Mouse (Mus musculus): ENCODE measurements around the gene Sgpp2. TPM values are rescaled to one million over a fixed set of nuclear protein-coding genes. Genes with fewer than 3 reads are reported as not detected.

Gene Sgpp2
- total RNA-seq, 2 experiments from 2014 or later, result 1.9 to 2.3 TPM

- DNase-seq (ENCODE audit: extremely low spot score in 1 of 2, low spot score in 2 of 2), result no peak
- intact Hi-C loops (cut with DNase I), result no loop called here
Observed at GRCm38 (mm10) chr1:78387854-78388253, 77.7 kb downstream of the Sgpp2 start.

DNA sequence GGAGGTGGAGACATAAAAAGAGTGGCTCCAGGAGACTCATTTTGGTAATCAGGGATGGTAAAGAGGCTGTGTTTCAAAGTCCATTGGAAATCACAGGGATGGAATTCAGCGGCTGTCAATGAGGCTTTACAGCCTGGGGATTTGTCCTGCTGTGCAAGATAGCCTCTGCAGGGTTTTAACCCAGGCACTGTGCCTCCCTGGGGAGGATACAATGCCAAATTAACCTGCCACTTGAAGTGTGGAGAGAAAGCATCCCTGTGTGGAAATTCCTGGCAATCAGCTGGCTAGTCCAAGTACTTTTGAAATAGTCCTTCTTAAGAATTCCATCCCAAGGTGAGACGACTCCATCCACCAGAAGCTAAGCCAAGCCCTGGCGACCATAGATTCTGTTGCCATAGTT lies 78.7 kb downstream of the Sgpp2 start:
- DNase-seq (ENCODE audit: extremely low spot score in 1 of 2, low spot score in 2 of 2), result no peak
- intact Hi-C loops (cut with DNase I), result no loop called here

DNA sequence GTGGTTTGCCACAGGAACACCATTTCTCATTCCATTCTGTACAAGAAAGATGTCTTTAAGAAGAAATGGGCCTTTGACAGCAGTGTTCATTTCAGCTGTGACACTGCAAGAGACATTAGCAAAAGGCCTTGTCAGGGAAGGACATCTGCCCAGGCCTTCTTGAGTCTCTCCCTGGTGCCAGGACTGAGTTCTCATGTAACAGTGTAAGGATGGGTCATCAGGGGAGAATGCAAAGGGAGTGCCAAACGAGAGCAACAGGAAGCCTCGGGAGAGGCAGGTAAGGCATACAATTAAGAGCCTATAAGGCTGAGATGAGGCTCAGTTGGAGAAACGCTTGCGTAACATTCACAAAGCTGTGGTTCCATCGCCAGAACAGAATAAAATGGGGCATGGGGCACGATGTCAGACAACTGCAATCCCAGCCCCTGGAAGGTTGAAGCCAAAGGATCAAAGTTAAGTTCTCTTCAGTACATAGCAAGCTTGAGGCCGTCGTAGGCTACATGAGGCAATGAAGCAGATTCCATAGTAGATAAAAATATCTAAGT lies 85.1 kb downstream of the Sgpp2 start:
- no peak for DNase-seq (ENCODE audit: extremely low spot score in 1 of 2, low spot score in 2 of 2)
- intact Hi-C loops (cut with DNase I), result no loop called here

- no peak for DNase-seq (ENCODE audit: extremely low spot score in 1 of 2, low spot score in 2 of 2)
- intact Hi-C loops (cut with DNase I), result no loop called here
Observed at GRCm38 (mm10) chr1:78395737-78396136, 85.6 kb downstream of the Sgpp2 start.

DNA sequence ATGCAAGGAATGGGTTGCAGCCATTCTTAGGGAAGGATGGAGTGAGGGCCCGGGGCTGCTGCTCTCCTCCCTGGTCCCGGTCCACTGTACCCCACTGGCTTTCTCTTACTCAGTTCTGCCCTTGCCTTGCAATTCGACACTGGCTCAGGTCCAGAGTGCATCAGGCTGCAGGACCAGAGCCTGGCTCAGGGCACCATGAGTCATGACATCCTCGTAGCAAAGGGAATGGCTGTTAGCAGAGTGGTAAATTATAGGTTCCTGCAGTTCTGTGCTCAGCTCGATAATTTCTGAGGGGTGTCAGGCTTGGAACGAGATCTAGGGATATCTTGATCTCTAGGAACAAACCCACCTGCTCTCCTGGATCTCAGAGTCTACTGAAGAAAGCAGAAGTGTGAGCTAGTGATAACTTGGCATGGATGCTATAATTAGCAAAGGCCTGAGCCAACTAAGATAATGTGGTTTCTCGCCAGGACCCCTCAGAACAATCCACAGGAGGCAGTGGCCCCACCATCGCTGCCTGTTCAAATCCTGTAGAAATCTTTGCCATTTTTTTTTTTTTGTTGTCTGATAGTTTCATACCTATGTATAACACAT lies 86.3 kb downstream of the Sgpp2 start:
- DNase-seq (ENCODE audit: extremely low spot score in 1 of 2, low spot score in 2 of 2), result no peak
- intact Hi-C loops (cut with DNase I), result no loop called here

- intact Hi-C loops (cut with DNase I), result no loop called here
- no peak for DNase-seq (ENCODE audit: extremely low spot score in 1 of 2, low spot score in 2 of 2)
Observed at GRCm38 (mm10) chr1:78399755-78400154, 89.6 kb downstream of the Sgpp2 start.

DNA sequence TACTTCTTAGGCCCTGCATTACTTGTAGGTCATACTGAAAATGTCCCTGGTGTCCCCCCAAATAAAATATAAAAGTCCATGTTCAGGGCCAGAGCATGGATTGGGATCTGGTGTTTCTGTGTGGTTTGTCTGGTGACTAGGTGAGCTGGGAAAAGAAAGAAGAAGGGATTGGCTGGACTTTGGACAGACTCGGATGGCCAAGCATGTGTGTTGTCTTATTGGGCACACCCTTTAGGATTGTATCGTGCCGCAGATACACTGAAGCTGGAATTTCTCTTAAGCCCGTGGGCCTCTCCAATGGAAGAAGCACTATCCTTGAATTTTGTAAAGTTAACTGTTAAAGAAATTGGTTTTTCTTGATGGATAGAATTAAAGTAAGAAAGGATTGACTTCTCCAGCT lies 91.3 kb downstream of the Sgpp2 start:
- DNase-seq (ENCODE audit: extremely low spot score in 1 of 2, low spot score in 2 of 2), result no peak
- intact Hi-C loops (cut with DNase I), result no loop called here

DNA sequence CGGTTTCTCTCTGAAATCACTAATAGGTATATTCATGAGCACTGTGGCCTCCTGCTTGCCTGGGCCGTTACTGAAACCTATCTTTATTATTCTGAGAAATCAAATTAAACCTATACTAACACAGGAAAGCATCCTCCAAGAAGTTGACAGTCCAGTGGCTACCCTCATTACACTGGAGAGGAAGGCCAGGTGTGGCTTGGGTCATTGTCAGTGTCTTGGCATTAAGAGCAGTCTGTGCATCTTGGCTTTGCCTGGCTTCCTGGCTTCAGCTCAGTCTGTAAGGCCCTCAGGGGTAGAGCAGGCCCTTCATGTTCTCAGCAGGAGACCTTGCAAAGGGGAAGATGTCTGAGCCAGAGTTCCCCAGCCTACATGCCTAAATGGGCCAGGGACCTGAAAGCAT lies 99.3 kb downstream of the Sgpp2 start:
- intact Hi-C loops (cut with DNase I), result no loop called here

GRCm38 (mm10) chr1:78412668-78413067 lies 102.5 kb downstream of the Sgpp2 start:
- DNase-seq (ENCODE audit: extremely low spot score in 1 of 2, low spot score in 2 of 2), result no peak
- intact Hi-C loops (cut with DNase I), result no loop called here

More for the DNA sequence above, 99.3 kb downstream of the Sgpp2 start:
- DNase-seq (ENCODE audit: extremely low spot score in 1 of 2, low spot score in 2 of 2), result no peak

DNA sequence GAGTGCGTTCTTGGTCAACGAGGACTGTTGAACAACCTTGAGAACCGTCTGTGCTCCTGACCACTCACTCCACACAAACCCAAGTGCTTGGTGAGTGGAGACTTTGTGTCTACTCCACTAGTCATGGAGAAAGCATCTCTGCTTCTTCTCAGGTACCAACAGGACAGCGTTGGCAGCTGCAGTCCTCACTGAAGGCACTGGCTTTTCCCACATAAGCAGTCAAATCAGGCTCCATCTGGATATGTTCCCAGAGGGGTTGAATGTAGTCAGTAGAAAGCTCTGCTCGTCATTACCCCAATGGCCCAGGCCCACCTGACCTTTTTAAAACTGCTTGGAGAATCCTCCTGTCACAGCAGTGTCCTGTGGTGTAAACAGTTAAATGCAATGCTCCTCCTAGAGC lies 104.3 kb downstream of the Sgpp2 start:
- intact Hi-C loops (cut with DNase I), result no loop called here

DNA sequence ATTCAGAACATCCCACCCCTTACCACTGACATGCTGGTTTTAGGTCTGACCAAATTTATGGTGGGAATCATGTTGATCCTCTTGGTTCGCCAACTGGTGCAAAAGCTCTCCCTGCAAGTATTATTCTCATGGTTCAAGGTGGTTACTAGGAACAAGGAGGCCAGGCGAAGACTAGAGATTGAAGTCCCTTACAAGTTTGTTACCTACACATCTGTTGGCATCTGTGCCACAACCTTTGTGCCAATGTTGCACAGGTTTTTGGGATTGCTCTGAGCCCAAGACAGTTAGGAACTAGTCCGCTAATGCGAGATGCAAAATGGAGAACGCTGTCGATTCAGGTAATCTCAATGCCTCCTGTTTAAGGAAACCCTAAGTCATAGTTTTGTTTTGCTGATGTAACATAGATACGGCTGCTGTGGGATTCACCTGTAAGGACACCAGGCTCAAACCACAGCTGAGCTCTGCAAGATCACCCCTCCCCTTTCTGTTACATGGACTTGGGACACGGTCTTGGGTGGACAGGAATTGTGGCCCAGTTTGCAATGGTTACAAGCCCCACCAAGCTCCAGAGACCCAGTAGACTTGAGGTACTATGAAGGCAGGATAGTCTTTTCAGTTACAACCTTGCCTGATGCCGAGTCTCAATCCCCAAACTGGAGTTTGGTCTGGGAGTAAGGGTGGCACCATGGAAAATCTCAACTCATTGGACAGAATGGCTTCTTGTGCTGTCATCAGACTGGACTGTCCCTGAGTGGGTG lies 107.2 kb downstream of the Sgpp2 start:
- DNase-seq (ENCODE audit: extremely low spot score in 1 of 2, low spot score in 2 of 2), result no peak
- intact Hi-C loops (cut with DNase I), result loop anchor here (5.0 kb wide), 1 partner anchor 200 kb away; no protein-coding TSS in a partner anchor

More for the DNA sequence above, 104.3 kb downstream of the Sgpp2 start:
- DNase-seq (ENCODE audit: extremely low spot score in 1 of 2, low spot score in 2 of 2), result no peak

DNA sequence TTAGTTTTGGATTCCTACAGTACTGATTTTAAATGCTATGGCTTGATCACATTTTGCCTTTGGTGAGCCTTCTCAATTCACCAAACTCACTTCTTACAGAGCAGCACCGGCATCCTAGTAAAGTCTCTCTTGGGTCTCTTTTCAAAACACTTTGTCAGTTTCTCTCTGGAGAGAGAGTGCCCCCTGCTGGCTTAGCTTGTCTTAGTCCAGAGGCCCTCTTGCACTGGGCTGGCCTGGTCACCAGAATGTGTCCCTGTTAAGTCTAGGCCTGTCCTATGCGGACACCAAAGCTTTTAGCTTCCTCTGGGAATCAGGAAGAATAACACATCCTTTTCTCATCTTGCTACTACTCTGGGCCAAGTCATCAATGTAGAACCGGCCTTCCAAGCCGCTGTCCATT lies 109.4 kb downstream of the Sgpp2 start:
- intact Hi-C loops (cut with DNase I), result loop anchor here (5.0 kb wide), 1 partner anchor 202 kb away; no protein-coding TSS in a partner anchor

DNA sequence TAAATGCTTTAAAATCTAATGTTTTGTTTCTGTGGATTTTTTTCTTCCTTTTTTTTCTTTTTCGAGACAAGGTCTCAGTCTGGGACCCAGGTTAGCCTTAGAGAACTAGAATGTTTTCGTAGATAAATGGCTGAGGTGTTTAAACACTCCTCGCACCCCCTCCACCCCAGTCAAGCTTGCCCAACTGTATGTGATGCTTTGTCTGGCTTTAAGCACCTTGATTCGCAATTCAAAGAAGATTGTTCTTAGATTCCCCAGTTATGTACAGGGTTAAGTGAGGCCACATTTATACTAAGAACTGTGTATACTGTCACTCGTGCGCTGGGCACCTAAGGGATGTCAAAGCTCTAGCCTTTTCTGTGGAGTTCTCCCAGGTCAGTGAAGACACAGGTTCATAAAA lies 110.1 kb downstream of the Sgpp2 start:
- intact Hi-C loops (cut with DNase I), result no loop called here
- DNase-seq (ENCODE audit: extremely low spot score in 1 of 2, low spot score in 2 of 2), result no peak

More for the DNA sequence above, 109.4 kb downstream of the Sgpp2 start:
- peak; percentile 37 to 79 for DNase-seq (ENCODE audit: extremely low spot score in 1 of 2, low spot score in 2 of 2)

DNA sequence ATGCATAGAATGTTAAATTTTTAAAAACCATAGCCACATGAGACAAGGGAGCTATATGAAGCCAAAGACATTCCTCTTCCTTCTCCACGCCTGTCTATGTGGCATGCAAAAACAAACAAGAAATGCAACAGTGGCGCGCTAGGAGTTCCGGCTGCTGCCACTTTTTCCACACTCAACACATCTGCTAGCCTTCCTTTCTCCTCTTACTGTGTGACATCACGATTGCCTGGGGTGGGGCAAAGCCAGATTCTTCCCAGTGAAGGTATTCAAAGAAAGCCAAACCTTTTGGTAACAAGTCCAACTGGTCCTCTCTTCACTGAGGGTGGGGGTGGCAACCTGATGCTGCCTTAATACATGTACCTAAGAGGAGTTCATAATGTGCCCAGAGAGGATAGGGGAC lies 111.6 kb downstream of the Sgpp2 start:
- DNase-seq (ENCODE audit: extremely low spot score in 1 of 2, low spot score in 2 of 2), result no peak
- intact Hi-C loops (cut with DNase I), result no loop called here

DNA sequence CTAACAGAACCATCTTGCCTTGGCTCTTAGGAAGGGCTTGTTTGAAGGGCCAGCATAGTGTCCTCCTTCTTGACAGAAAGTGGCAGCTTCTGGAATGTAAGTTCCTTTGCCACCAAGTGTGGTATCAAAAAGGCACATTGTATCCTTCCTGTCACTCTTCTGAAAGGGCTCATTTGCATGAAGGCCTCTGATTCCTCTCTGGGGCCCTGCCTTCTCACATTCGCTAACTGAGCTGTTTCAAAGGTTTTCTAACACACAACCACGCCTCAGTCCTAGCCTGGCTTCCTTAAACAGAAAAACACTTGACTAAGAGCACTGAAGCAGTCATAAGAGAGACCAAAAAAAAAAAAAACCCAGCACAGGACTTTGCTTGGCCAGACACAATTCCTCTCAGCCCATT lies 112.4 kb downstream of the Sgpp2 start:
- intact Hi-C loops (cut with DNase I), result no loop called here
- no peak for DNase-seq (ENCODE audit: extremely low spot score in 1 of 2, low spot score in 2 of 2)

DNA sequence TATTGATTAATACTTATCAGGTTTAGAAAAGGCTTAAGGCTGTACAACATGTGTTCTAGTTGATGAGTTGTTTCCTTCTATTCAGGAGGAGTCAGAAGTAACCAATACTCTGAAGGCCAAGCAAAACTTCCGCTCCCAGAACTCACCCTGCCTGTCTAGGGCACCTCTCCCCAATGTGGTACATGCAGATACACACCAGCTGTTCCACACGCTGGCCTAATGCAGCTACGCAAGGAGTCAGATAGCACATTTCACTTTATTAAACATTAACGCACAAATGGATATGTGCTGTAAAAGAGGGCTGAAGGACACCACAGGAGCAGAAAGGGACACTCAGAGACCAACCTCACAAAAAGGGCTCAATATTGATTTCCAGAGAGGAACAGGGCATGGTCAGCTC lies 114.7 kb downstream of the Sgpp2 start:
- intact Hi-C loops (cut with DNase I), result no loop called here
- no peak for DNase-seq (ENCODE audit: extremely low spot score in 1 of 2, low spot score in 2 of 2)

DNA sequence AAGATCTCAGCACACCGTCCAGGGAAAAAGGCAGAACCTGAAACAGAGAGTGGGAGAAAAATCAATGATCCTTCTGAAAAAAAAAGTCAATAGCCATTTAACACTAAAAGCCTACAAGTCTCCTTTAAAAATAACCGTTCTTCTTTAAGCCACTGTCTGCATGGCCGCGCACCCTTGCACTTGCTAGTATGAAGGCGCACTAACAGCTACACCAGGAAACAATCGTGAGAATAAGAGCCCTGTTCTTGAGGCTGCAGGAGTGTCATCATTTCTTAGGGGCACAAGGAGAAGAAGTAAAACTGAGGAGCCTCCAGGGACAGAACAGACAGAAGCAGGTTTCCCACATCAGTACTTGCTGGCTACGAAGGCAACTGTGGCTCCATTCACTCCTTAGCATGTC lies 115.2 kb downstream of the Sgpp2 start:
- DNase-seq (ENCODE audit: extremely low spot score in 1 of 2, low spot score in 2 of 2), result no peak
- intact Hi-C loops (cut with DNase I), result no loop called here

DNA sequence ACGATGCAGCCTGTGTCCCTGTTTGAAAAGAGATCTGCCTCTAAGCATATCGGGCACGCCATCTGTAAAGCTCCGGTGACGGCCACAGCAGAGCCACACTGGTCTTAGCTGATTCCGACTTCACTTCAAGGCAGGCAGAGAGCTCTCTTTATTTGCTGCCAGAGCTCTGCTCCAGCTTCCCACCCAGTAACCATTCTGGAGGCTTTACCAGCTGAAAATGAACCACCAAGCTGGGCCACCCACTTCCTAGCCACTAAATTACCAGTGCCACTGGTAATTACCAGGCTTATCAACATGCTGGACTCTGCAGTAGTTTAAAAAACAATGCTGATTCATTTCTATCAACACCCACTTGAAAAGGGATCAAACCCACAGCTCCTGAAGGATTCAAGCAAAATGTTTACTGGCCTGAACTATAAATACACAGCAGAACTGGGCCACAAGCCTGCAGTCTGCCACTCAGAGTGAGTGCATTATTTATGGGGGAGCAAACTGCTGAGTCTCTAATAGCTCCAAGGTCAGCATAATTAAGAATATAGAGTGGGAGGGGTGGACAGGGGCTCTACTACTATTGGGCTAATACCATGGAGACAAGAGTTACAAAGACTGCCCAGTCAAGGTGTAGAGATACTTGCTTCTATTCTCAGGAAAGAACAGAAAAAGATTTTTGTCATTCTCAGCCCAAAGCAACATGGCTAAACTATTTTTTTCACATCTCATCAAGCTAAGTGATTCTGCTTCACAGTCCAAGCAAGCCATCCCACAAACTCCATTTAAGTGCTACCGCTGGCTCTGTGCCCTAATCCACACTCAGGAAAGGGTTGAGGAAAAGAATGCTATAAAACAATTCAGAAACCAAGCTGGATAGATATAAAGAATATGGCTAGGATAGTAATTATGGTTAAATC lies 115.9 kb downstream of the Sgpp2 start:
- peak in 1 of 2 experiments; percentile 22 for DNase-seq (ENCODE audit: extremely low spot score in 1 of 2, low spot score in 2 of 2)
- intact Hi-C loops (cut with DNase I), result no loop called here

GRCm38 (mm10) chr1:78426841-78427240 lies 116.7 kb downstream of the Sgpp2 start:
- DNase-seq (ENCODE audit: extremely low spot score in 1 of 2, low spot score in 2 of 2), result no peak
- intact Hi-C loops (cut with DNase I), result no loop called here

Measured in left cerebral cortex, postnatal 10 days (tissue).